Mouse (Mus musculus) cerebellum, adult 11 months (tissue): Measurements from ENCODE around the gene Zfp780b.
"Not testable (repeated sequence)": the region's sequence is repeated elsewhere in the genome, so short reads cannot be mapped to it uniquely, and the experiment has no call there.

Experiments used
- DNase-seq: peaks from one replicate; pipeline ENCODE4 v3.0.0; 2022

Gene Zfp780b

GRCm38 (mm10) chr7:27978683-27979528 lies at the start of gene Zfp780b:
Gene Zfp780b (minus strand): TSS chr7:27979171.
- peak; percentile 61 for DNase-seq

GRCm38 (mm10) chr7:28014445-28014810 lies 35.5 kb upstream of the Zfp780b start:
- no peak for DNase-seq

- peak; percentile 62 for DNase-seq
Observed at GRCm38 (mm10) chr7:28013549-28014444, 34.8 kb upstream of the Zfp780b start, which contains the start of gene Zfp850. Gene Zfp850 (minus strand): TSS chr7:28014115.

- DNase-seq: no peak
Observed at GRCm38 (mm10) chr7:28010271-28010670, 31.3 kb upstream of the Zfp780b start.

GRCm38 (mm10) chr7:27982197-27982596 lies 3.2 kb upstream of the Zfp780b start:
- no peak for DNase-seq

GRCm38 (mm10) chr7:27949451-27949850 lies 29.5 kb downstream of the Zfp780b start:
- not testable (repeated sequence) for DNase-seq

GRCm38 (mm10) chr7:27941869-27942268 lies 37.1 kb downstream of the Zfp780b start:
- not testable (repeated sequence) for DNase-seq

GRCm38 (mm10) chr7:27933800-27934158 lies 45.2 kb downstream of the Zfp780b start:
- DNase-seq: not testable (repeated sequence)

GRCm38 (mm10) chr7:27933050-27933799 lies 45.7 kb downstream of the Zfp780b start:
- DNase-seq: no peak

- peak; percentile 42 for DNase-seq
Observed at GRCm38 (mm10) chr7:27928818-27929695, 49.9 kb downstream of the Zfp780b start, which contains the start of gene Zfp974. Gene Zfp974 (minus strand): TSS chr7:27929460.

- DNase-seq: not testable (repeated sequence)
Observed at GRCm38 (mm10) chr7:27927041-27927440, 51.9 kb downstream of the Zfp780b start.

GRCm38 (mm10) chr7:27910952-27911351 lies 68.0 kb downstream of the Zfp780b start:
- DNase-seq: not testable (repeated sequence)
